Mouse (Mus musculus) NIH3T3 (cell line): ENCODE measurements at regions not wholly inside any gene's neighbourhood (a gene's known extent, or its start where the extent isn't known, plus 50 kb on each side); places are given as distances from the start of the nearest gene placed in this dataset.
A peak's percentile ranks its signal among the peaks of the same experiment; 100 is the strongest.

Experiments used
- DNase-seq: peaks from one replicate; pipeline ENCODE4 v3.0.0-alpha.2; 2012; ENCODE audit warnings: low read depth

- DNase-seq: peak; percentile 54
Measured at GRCm38 (mm10) chr3:105223671-105224070, 157.0 kb downstream of the 4930564D02Rik start.

GRCm38 (mm10) chr3:105227551-105227950 lies 160.9 kb downstream of the 4930564D02Rik start:
- DNase-seq: peak; percentile 74

- peak; percentile 36 for DNase-seq
Measured at GRCm38 (mm10) chr3:105228401-105228800, 161.8 kb downstream of the 4930564D02Rik start.

GRCm38 (mm10) chr3:105241048-105241447 lies 174.4 kb downstream of the 4930564D02Rik start:
- DNase-seq: no peak

- DNase-seq: peak; percentile 66
Measured at GRCm38 (mm10) chr3:105257096-105257495, 190.5 kb downstream of the 4930564D02Rik start.

- DNase-seq: peak; percentile 87
Measured at GRCm38 (mm10) chr3:105275241-105275640, 176.9 kb upstream of the Kcnd3 start.

- DNase-seq: no peak
Measured at GRCm38 (mm10) chr3:105280971-105281370, 171.2 kb upstream of the Kcnd3 start.

- no peak for DNase-seq
Measured at GRCm38 (mm10) chr3:105281686-105282085, 170.4 kb upstream of the Kcnd3 start.

- no peak for DNase-seq
Measured at GRCm38 (mm10) chr3:105298273-105298672, 153.9 kb upstream of the Kcnd3 start.

- peak; percentile 53 for DNase-seq
Measured at GRCm38 (mm10) chr3:105300693-105301548, 151.2 kb upstream of the Kcnd3 start.

GRCm38 (mm10) chr3:105307676-105308075 lies 144.5 kb upstream of the Kcnd3 start:
- peak; percentile 66 for DNase-seq

- DNase-seq: no peak
Measured at GRCm38 (mm10) chr3:105309020-105309419, 143.1 kb upstream of the Kcnd3 start.

GRCm38 (mm10) chr3:105353268-105353667 lies 98.9 kb upstream of the Kcnd3 start:
- DNase-seq: no peak

- no peak for DNase-seq
Measured at GRCm38 (mm10) chr3:105354123-105354931, 97.8 kb upstream of the Kcnd3 start.

- peak; percentile 17 for DNase-seq
Measured at GRCm38 (mm10) chr3:105357511-105357910, 94.6 kb upstream of the Kcnd3 start.

GRCm38 (mm10) chr3:105359636-105360035 lies 92.5 kb upstream of the Kcnd3 start:
- no peak for DNase-seq

GRCm38 (mm10) chr3:105364685-105365084 lies 87.4 kb upstream of the Kcnd3 start:
- DNase-seq: no peak

- no peak for DNase-seq
Measured at GRCm38 (mm10) chr3:105366806-105367205, 85.3 kb upstream of the Kcnd3 start.

- DNase-seq: no peak
Measured at GRCm38 (mm10) chr3:105367972-105368371, 84.2 kb upstream of the Kcnd3 start.

GRCm38 (mm10) chr3:105372371-105372828 lies 79.7 kb upstream of the Kcnd3 start:
- no peak for DNase-seq

- no peak for DNase-seq
Measured at GRCm38 (mm10) chr3:105374306-105374705, 77.8 kb upstream of the Kcnd3 start.

- no peak for DNase-seq
Measured at GRCm38 (mm10) chr3:105374836-105375235, 77.3 kb upstream of the Kcnd3 start.

- no peak for DNase-seq
Measured at GRCm38 (mm10) chr3:105375383-105375782, 76.7 kb upstream of the Kcnd3 start.
